Mouse (Mus musculus) liver, postnatal 0 days (tissue): ENCODE results near the gene Spata20. TPM values are rescaled to one million over a fixed set of nuclear protein-coding genes. Genes with fewer than 3 reads are reported as not detected.

Experiments
- ATAC-seq: fragments of 200-750 bp; cut with Nextera tagmentation; 2 replicates; pipeline ENCODE4 v1.8.0; 2017; ENCODE audit warnings: mild to moderate bottlenecking, moderate library complexity
- DNase-seq: peaks from one replicate; pipeline ENCODE4 v3.0.0-alpha.2; 2016
- H3K27ac ChIP-seq: fragments of 300-500 bp; sonication (generic); 2 replicates; pipeline ENCODE4 v1.5.1; 2014; ENCODE audit warnings: antibody characterized with exemption, moderate library complexity, mild to moderate bottlenecking, low read depth
- H3K27me3 ChIP-seq: fragments of 300-500 bp; sonication (generic); 2 replicates; pipeline ENCODE4 v1.6.1; 2014; ENCODE audit warnings: low read length, control low read depth, mixed read lengths; ENCODE audit not compliant: insufficient read depth
- H3K36me3 ChIP-seq: fragments of 300-500 bp; sonication (generic); replicated peaks from 2 replicates; pipeline ENCODE4 v1.6.1; 2014; ENCODE audit warnings: mild to moderate bottlenecking, control low read depth, low read length, moderate library complexity, mixed read lengths; ENCODE audit not compliant: insufficient read depth
- H3K4me1 ChIP-seq: fragments of 300-500 bp; sonication (generic); 2 replicates; pipeline ENCODE4 v1.6.1; 2014; ENCODE audit warnings: antibody characterized with exemption, mild to moderate bottlenecking, control low read depth; ENCODE audit not compliant: insufficient read depth
- H3K4me2 ChIP-seq: fragments of 300-500 bp; sonication (generic); 2 replicates; pipeline ENCODE4 v1.6.1; 2014; ENCODE audit warnings: low read depth, mild to moderate bottlenecking, low read length, moderate library complexity, mixed read lengths
- H3K4me3 ChIP-seq: fragments of 300-500 bp; sonication (generic); 2 replicates; pipeline ENCODE4 v1.5.1; 2014; ENCODE audit warnings: low read depth, low read length
- H3K9ac ChIP-seq: fragments of 300-500 bp; sonication (generic); replicated peaks from 2 replicates; pipeline ENCODE4 v1.6.1; 2014; ENCODE audit warnings: mild to moderate bottlenecking, moderate library complexity
- H3K9me3 ChIP-seq: fragments of 300-500 bp; sonication (generic); 2 replicates; pipeline ENCODE4 v1.6.1; 2016; ENCODE audit warnings: mild to moderate bottlenecking, control low read depth, low read length, mixed read lengths
- CTCF ChIP-seq: sonication (generic); IDR thresholded peaks from 2 replicates; pipeline ENCODE4 v1.5.1; 2016; ENCODE audit warnings: antibody characterized with exemption, low read depth
- EP300 ChIP-seq: IDR thresholded peaks from 2 replicates; pipeline ENCODE4 v1.6.1; 2016; ENCODE audit warnings: antibody characterized with exemption, low read depth, mild to moderate bottlenecking
- WGBS: fragments of 180-500 bp; shearing (Covaris S2); extraction: QIAGEN DNeasy Blood & Tissue Kit; methylation state at CpG from one replicate; pipeline ENCODE4 v1.1.7; 2014; ENCODE audit not compliant: insufficient replicate concordance; 5-methylcytosine and 5-hydroxymethylcytosine counted together
- polyA plus RNA-seq: library from polyadenylated mRNA; unstranded; fragments of >200 nt; fragmentation: Nextera tagmentation; extraction: Ambion mirVana; gene quantifications from 2 replicates; pipeline ENCODE4 v1.2.1, GENCODE M21; 2015

Spata20 gene
- polyA plus RNA-seq, 1 experiment from 2014 or later = not detected

DNA sequence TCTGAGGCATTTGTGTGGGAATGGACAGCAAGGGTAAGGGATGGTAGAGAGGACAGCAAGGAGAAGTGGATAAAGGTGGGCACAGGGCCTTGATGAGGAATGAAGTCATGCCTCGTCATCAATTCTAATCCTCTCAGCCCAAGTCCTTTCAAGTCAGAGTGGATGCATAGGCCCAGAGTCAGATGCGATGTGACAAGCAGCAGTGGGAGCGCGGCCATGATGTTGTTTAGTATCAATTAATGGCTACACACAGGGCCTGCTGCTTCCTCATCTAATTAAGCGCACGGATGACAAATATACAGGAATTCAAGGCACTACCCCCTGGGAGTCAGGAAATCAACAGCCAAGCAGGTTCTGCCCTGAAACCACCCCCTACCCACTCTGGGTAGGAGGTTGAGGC lies 45.6 kb downstream of the Spata20 start:
- Histone ChIP-seq H3K4me3 (no peak overlapping the region), H3K4me2 (no peak overlapping the region), H3K9me3 (no peaks in the 10 kb centered on the region), H3K36me3 (no peaks in the 10 kb centered on the region), H3K4me1 (no peaks in the 10 kb centered on the region), H3K27ac (no peak overlapping the region), H3K27me3 (0 out of 2 replicates have a peak, but pooled peaks cover 2% of the 10 kb centered on the region), H3K9ac (no peak overlapping the region)
- no peak for DNase-seq
- no peak for ATAC-seq
- TF ChIP-seq CTCF (no peak), EP300 (no peak)
- 89% methylated on average over 6 of the region's 6 CpGs for WGBS

GRCm38 (mm10) chr11:94429011-94429651 lies 56.8 kb downstream of the Spata20 start:
- Histone ChIP-seq H3K27ac (no peak overlapping the region), H3K9ac (no peak overlapping the region), H3K4me3 (no peak overlapping the region), H3K4me1 (peaks cover 5% of the 10 kb centered on the region), H3K4me2 (no peak overlapping the region), H3K36me3 (no peaks in the 10 kb centered on the region), H3K9me3 (no peaks in the 10 kb centered on the region), H3K27me3 (peaks cover 10% of the 10 kb centered on the region)
- WGBS = 35% methylated on average over 9 of the region's 9 CpGs
- TF ChIP-seq EP300 (no peak), CTCF (no peak)
- DNase-seq = no peak
- ATAC-seq = no peak

Other genes starting within 250 kb of the Spata20 start
- gene Wfikkn2, start 240.2 kb downstream of the Spata20 start, polyA plus RNA-seq = 0.39 and 0.54 TPM in 2 replicates
- 0.42 and 0.43 TPM in 2 replicates for gene Gm21885, start 204.3 kb downstream of the Spata20 start, polyA plus RNA-seq
- gene Luc7l3, start 164.2 kb downstream of the Spata20 start, polyA plus RNA-seq = 35.8 and 36.5 TPM in 2 replicates
- gene Ankrd40, start 158.2 kb downstream of the Spata20 start, polyA plus RNA-seq = 8.5 and 9.5 TPM in 2 replicates
- gene Abcc3, start 93.2 kb downstream of the Spata20 start, polyA plus RNA-seq = 6.7 and 8.3 TPM in 2 replicates
- gene Cacna1g, start 12.0 kb downstream of the Spata20 start, polyA plus RNA-seq = 0.14 and 0.29 TPM in 2 replicates
- gene Epn3, start 13.8 kb upstream of the Spata20 start, polyA plus RNA-seq = 0.21 and 0.22 TPM in 2 replicates
- gene Mycbpap, start 35.6 kb upstream of the Spata20 start, polyA plus RNA-seq = 0.13 TPM in 1 of 2 replicates, not detected in the other
- gene Rsad1, start 63.1 kb upstream of the Spata20 start, polyA plus RNA-seq = 1.7 and 1.9 TPM in 2 replicates
- gene Chad, start 78.9 kb upstream of the Spata20 start, polyA plus RNA-seq = 0.14 TPM in 2 replicates
- gene Acsf2, start 115.7 kb upstream of the Spata20 start, polyA plus RNA-seq = 4.2 and 4.4 TPM in 2 replicates
- gene Lrrc59, start 143.6 kb upstream of the Spata20 start, polyA plus RNA-seq = 51.7 and 57.0 TPM in 2 replicates
- gene Mrpl27, start 167.6 kb upstream of the Spata20 start, polyA plus RNA-seq = 73.2 and 81.4 TPM in 2 replicates
- gene Eme1, start 167.8 kb upstream of the Spata20 start, polyA plus RNA-seq = 4.5 and 4.9 TPM in 2 replicates
- gene Xylt2, start 191.3 kb upstream of the Spata20 start, polyA plus RNA-seq = 2.7 and 2.9 TPM in 2 replicates
- gene Gm11541, start 218.3 kb upstream of the Spata20 start, polyA plus RNA-seq = not detected in 2 replicates